Mouse (Mus musculus) R1 (cell line): ENCODE measurements around the gene Fam186a.
"Not testable (repeated sequence)": the region's sequence is repeated elsewhere in the genome, so short reads cannot be mapped to it uniquely, and the experiment has no call there.

ENCODE experiments used
- DNase-seq: peaks from one replicate; pipeline ENCODE4 v3.0.0-alpha.2; 2018; ENCODE audit warnings: low read depth, low spot score

Gene Fam186a

DNA sequence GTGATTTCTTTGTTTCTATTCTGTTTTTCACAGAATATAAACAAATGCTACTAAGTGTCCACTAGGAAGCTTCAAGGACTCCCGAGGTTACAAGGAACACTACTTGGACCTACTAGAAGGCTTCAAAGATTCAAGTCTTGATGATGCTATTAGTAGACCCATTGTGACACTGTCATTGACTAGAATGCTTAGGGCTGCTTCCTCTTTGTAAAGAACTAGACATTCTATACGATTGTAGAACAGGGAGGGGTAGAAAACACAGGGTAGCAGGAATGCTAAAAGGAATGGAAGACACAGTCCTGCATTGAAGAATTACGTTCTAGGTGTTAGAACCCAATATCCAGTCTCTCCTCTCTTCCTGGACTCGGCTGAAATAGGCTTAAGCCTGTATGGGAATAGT, at the start of gene Fam186a:
Gene Fam186a (minus strand): TSS at position 101 of the 400 bp plus-strand sequence.
- no peak for DNase-seq

DNA sequence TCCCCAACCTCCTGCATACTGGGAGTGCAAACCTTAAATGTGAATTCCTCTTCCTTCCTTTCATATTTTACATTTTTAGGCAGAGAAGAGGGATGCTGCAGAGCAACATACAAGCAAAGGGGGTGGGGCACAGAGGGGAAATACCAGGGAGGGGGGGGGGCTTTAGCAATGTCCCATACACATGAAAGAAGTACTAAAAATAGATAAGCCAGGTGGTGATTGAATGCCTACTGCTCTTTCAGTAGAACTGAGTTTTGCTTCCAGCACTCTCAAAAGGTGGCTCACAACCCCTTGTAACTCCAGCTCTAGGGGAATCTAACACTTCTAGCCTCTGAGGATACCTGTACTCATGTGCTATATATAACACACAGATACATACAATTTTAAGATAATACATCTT, 39.3 kb upstream of the Fam186a start:
- no peak for DNase-seq

DNA sequence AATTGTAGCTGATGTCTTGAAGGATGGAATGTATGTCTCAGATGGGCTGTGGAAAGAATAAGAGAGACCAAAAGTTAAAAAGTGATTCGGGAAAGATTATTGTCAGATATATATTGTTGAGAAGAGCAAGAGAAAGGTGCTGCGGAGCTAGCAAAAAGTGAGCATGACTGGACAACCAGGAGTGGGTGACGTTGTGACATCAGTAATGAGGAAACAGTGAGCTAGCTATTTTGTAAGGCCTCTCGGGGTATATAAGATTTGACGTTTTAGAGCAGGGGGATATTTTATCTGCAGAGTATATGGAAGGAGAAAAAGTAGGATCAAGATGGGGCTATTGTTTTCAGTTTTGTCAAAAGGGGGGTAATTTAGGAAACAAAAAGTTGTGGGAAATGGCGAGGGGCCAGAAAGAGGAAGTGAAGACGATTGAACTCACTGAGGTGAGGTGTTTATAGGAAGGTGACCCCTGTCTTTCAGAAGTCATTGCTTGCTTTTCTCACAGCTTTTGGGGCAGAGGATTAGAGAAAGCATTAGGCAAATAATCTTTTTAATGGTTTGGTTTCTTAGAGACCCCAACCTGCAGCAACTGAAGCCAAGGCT, 37.9 kb upstream of the Fam186a start:
- DNase-seq, result no peak

DNA sequence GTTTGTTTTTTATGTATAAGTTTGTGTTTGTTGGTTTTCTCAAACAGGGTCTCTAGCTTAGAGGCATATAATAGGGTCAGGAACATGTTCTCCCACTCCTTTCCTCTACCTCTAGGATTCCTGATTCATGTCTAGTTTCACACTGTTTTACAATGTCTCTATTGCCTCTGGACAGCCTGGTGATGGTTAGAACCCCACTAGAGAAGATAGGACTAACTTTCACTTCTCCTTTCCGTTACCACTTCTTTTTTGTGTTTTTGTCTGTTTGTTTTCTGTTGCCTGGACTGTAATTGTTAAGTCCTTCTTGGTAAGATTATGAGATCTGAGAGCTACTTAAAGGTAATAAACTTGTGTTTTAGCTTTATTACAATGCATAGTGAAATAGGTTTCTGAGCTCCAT, 32.5 kb upstream of the Fam186a start:
- no peak for DNase-seq

DNA sequence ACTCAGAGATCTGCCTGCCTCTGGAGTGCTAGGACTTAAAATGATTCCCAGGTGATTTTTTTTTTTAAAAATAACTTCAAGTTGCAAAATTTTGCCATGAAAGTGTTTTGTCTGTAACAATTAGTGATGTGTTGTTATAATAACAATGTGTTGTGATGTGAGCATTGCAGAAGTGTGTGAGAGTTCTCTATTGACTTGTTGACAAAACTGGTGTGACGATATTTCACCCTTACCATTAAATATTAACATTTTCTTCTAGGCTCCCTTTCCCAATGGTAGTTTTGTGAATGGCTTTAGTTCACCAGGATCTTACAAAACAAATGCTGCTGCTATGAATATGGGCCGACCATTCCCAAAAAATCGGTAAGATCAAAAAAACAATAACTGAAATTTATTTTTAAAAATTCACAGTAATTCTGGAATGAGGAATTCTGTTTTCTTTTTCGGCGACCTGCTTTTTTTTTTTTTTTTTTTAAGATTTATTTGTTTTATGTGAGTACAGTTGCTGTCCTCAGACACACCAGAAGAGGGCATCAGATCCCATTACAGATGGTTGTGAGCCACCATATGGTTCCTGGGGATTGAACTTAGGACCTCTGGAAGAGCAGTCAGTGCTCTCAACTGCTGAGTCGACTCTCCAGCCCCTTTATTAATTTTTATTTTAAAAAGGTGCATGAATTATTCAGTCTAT, 30.4 kb upstream of the Fam186a start:
- DNase-seq, result no peak

DNA sequence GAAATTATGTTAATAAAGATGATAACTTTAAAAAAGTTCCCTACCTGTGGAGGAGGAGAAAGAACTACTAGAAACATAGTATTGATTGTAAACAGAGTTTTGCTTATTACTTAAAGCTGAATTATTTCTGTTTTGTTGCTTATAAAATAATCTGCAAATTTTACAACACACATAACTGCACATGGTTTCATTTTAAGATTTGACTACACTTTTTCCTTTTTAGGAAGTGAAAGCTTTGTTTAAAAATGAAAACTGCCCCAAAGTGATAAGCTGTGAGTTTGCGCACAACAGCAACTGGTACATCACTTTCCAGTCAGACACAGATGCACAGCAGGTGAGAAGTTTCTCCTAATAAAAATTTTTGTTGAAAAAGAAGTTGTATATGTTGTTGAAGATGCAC, 26.2 kb upstream of the Fam186a start:
- no peak for DNase-seq

DNA sequence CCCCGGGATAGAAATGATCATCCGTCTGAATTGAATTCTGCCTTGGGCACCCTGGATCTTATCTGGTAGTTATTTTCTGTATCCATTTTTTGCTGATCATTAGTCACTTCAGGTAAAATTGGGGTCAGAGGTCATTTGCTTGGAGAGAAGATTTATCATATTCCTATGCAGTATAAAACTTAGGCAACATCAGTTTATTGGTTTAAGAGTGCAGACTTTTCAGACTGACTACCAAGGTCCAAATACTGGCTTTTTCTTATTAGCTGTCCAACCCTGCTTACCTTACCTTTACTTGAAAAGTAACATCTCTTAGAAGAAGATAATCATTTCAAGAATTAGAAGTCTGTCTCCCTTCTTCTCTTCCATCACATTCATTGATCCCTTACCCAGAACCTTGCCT, 12.9 kb upstream of the Fam186a start:
- no peak for DNase-seq

DNA sequence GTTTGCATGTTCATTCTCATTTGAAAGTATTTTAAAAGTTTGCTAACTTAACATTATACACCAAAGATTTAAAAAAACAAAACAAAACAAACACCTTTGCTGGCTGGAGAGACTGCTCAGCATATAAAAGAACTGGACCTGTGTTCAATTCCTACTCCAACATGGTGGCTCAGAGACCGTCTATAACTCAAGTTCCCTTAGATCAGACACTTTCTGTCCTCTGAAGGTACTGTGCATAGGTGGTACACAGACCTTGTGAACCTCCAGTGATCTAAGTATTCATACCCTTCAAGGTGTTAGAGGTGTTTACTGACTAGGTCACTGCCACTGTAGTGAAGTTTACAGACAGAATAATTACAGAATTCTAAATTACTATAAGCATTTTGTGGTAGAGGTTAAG, 12.4 kb upstream of the Fam186a start:
- DNase-seq, result no peak

DNA sequence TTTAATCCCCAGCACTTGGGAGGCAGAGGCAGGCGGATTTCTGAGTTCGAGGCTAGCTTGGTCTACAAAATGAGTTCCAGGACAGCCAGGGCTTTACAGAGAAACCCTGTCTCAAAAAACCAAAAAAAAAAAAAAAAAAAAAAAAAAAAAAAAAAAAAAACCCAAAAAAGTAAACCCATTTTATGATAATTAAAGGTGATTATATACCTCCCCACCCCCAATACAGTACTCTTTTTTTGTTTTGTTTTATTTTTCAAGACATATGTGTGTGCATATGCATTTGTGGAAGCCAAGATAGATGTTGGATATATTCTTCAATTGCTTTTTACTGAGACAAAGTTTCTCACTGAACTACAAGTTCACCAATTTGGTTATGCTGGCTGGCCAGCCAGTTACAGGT, 9.3 kb upstream of the Fam186a start:
- DNase-seq, result not testable (repeated sequence)

DNA sequence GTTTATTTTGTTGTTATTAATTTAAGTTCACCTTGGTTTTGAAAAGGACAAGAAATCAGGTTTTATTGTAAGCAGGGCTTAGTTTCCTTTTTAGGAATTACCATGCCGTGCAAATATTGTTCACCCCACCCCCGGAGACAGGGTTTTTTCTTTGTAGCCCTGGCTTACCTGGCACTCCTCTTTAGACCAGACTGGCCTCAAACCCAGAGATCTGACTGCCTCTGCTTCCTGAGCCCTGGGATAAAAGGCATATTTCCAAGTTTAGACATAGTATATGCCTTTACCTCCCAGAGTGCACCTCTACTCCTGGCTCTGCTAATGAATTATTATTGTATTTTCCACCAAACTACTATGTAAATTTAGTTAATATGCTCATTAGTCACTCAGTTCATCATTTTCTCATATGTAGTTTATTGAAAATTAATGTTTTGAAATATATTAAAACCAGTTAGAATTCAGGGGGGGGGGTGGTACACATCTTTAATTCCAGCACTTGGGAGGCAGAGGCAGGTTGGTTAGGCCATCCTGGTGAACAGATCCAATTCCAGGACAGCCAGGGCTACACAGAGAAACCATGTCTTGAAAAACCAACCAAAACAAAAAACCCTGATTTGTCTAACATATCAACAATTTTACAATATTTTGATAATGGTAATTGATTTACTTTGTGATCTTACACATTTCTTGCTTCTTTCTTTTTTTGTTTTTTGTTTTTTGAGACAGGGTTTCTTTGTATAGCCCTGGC, 7.8 kb upstream of the Fam186a start:
- DNase-seq, result no peak

DNA sequence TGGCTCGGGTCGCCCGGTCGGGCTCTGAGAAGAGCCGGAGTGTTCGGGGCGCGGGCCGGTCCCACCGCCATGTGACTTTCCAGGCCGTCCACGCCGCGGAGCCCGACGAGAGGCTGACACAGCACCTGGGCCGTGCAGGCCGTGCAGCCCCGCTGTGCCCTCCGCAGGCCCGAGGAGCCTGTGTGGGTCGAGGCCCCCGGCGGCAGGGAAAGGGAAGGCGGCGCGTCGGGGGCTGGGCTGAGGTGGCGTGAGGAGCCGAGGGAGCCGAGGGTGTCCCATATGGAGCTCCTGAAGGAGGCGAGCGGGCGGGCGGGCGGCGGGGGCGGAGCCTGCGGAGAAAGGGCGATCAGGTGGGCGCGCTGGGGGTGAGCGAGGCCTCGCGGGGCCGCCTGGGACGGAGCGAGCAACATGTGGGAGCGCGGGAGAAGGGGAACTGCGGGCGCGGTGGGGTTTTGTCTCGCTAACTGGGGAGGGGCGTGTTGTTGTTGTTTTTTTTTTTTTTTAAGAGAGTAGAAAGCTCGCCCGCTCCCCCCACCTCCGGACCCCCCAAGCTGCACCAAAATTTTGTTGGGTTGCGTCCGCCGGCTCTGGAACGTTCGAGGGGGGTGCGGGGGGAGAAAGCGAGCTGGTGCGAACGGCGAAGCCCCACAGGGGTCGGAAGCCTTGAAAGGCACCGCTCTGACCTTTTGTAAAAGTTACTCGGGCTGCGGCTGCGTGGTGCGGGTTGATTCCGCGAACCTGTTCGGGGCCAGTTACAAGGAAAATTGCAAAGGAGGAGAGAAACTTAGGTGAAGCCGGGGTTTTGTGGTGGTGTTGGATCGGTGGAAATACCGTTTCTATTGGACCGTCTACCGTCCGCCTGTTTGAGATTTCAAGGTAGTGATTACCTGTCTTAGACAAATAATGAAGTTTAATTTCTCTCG, 6.4 kb upstream of the Fam186a start:
- DNase-seq, result peak; percentile 91

DNA sequence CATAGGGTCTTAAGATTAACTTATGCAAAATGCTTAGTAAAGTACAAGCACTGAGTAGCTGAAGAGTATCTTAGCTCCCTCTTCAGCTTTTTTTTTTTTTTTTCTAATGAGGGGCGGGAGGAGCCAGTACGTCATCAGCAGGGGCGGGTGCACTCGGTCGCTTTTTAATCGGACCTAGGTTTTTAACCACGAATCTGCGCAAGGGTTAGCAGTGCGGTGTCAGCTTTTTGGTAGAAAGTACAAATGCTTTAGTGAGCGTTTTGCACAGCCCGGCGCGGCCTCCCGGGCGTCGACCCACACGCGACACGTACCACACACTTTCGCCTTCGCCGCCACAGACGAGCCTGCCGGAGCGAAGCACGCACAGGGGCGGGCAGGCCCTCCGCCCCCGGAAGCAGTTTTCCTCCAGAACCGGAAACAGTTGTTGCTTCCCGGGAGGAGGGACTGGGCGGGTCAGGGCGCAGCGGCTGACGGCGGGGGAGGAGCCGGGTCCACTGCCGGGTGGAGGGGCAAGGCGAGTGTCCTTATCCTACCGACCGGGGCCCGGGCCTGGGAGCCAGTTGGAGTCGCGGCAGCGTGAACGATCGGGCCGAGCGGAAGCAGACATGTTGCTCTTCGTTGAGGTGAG, 5.6 kb upstream of the Fam186a start:
- DNase-seq, result peak; percentile 96

DNA sequence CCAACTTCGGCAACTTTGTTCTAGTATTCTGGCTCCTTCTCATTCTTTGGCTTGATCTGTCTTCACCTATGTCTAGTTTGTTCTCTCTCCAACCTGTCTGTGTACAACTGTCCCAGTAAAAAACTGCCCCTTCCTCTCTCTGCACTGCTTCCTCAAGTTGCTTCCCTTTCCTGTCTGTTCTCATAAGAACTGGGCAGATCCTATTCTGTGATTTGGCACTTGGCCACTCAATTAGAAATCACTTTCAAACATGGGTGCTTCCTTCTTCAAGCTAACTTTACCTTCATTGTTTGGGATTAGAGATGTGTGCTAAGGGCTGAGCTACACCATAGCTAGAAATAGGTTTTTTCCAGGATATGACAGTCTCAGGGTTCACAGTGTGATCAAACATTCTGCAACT, 3.7 kb upstream of the Fam186a start:
- no peak for DNase-seq

DNA sequence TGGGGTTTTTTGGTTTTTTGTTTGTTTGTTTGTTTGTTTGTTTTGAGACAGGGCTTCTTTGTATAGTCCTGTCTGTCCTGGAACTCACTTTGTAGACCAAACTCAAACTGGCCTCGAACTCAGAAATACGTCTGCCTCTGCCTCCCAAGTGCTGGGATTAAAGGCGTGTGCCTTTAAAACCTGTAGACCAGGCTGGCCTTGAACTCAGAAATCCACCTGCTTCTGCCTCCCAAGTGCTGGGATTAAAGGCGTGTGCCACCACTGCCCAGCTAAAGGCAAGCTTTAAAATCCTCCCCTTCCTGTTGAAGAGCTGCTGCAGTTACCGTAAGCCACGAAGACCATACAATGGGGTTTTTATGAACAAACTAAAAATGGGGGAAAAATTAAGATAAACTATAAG, 2.9 kb upstream of the Fam186a start, which contains the start of gene Larp4:
Gene Larp4 (plus strand): TSS at position 301 of the 400 bp plus-strand sequence.
- not testable (repeated sequence) for DNase-seq

DNA sequence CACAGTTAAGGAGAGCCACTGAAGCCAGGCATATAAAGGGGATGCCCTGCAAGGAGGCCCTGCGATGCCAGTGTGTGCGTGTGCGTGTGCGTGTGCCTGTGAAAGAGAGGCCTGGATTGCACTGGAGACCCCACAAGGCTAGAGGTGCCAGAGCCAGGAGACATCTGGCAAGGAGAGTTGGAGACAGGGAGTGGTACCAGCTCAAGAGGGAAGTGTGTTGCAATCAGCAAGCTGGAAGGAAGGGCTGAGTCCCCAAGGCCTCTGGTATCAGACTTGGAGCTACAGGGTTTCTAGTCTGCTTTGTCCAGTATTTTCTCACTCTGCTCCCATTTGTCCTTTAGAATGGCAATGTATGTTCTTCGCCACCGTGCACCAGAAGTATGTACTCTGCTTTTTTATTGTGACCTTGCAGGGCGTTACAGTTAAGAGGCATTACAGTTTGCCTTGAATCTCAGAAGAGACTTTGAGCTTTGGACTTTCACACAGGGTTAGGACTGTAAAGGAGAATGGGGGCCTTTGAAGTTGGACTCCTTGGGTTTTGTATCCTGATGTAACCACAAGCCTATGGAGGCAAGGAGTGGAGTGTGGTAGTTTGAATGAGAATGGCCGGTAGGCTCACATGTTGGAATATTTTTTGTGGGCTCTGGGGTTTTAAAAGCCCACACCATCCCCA, 1.6 kb downstream of the Fam186a start:
- no peak for DNase-seq

DNA sequence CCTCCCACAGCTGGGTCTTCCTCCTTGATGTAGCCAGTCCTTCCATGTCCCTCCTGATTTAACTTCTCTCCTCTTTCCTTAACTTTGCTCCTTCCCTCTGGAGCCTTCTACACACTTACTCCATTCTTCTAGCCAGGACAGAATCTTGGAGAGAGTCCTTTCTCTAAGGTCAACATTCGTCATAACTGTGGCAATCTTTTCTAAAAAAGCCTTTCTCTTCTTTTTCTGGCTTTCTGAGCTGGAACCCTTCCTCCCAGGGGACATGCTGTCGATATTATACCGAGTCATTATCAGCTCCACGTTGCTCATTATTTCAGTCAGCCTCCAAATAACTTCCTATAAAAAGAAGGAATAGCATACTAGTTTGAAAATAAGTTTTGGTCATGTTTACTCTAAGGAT, 11.5 kb downstream of the Fam186a start:
- DNase-seq, result no peak

DNA sequence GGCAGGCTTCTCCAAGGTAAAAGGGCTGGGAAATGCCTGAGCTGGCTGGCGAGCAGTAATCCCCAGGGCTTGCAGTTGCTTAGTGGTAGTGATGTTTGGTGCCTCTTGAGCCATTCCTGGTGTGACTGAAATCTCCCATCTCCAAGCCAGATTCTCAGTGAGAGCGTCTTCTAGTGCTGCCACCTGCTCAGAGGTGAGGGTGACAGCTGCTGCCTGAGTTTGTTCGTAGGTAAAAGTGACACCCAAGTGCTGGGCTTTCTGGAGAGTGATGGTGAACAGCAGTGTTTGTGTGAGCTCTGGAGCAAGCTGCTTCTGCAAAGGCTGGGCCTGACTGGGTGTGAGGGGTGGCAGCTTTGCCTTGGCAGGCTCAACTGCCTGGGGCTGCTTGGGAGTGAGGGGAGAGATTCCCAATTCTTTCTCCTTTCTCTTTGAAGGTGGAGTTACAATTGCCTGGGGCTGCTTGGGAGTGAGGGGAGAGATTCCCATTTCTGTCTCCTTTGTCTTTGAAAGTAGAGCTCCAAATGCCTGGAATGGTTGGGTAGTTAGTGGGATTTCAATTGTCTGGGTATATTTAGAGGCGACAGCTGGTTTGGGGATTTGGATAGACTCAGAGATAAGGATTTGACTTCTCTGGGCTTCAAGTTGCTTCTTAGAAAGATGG, 25.8 kb downstream of the Fam186a start:
- peak; percentile 47 for DNase-seq

DNA sequence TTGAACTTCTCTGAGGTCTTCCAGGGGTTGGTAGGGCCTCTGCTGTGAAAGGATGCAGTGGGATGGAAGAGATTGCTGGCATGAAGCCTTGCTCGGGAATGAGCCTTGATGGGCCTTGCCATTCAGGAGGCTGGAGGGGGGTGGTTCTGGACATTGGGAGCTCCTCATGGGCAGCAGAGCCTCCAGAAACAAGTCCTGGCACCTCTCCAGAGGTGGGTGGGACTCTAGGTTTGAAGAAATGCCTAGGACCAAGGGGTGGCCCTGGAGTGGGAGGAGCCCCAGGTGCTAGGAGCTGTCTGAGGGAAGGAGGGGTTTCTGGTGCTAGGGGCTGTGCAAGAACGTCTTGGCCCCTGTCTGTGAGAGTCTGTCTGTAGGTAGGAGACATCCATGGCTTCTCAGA, 26.4 kb downstream of the Fam186a start:
- DNase-seq, result peak; percentile 50

DNA sequence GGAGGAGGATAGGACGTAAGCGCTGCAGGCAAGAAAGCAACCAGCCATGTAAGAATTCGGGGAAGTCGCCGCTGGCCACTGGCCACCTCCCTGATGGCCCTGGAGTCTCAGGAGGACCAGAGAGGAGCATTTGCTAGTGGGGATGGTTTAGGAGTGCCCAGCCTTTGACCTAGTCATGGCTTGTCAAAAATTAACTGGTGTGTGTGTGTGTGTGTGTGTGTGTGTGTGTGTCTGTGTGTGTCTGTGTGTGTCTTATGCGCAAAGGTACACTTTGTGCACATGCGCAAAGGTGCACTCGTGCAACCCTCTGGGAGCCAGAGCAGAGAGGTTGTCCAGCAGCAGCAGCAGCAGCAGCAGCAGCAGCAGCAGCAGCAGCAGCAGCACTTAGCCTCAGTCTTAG, 29.0 kb downstream of the Fam186a start:
- no peak for DNase-seq

DNA sequence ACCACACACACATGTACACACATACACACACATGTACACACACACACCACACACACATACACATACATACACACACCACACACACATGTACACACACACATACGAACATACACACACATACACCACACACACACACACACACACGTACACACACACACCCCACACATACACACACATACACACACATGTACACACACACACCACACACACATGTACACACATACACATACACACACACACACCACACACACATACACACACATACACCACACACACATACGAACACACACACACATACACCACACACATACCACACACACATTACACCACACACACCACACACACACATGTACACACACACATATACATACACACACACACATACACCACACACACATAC, 30.2 kb downstream of the Fam186a start:
- DNase-seq, result no peak
